Mouse (Mus musculus) large intestine, adult 2 months (tissue): ENCODE data around the gene F5. TPM values are rescaled to one million over a fixed set of nuclear protein-coding genes. Genes with fewer than 3 reads are reported as not detected.
"Not testable (repeated sequence)": the region's sequence is repeated elsewhere in the genome, so short reads cannot be mapped to it uniquely, and the experiment has no call there.

ENCODE experiments used
- DNase-seq: peaks from one replicate; pipeline ENCODE4 v3.0.0-alpha.2; 2012; ENCODE audit warnings: low read depth, low spot score
- WGBS: fragments of 180-500 bp; shearing (Covaris S2); methylation state at CpG from one replicate; pipeline ENCODE4 v1.1.7; 2018; 5-methylcytosine and 5-hydroxymethylcytosine counted together
- polyA plus RNA-seq: library from polyadenylated mRNA; depleted of rRNA; stranded (reverse); fragments of >200 nt; gene quantifications from 2 replicates; pipeline ENCODE4 v1.2.3, GENCODE M21; 2012

The F5 gene
- polyA plus RNA-seq, 1 experiment: 0.06 TPM

DNA sequence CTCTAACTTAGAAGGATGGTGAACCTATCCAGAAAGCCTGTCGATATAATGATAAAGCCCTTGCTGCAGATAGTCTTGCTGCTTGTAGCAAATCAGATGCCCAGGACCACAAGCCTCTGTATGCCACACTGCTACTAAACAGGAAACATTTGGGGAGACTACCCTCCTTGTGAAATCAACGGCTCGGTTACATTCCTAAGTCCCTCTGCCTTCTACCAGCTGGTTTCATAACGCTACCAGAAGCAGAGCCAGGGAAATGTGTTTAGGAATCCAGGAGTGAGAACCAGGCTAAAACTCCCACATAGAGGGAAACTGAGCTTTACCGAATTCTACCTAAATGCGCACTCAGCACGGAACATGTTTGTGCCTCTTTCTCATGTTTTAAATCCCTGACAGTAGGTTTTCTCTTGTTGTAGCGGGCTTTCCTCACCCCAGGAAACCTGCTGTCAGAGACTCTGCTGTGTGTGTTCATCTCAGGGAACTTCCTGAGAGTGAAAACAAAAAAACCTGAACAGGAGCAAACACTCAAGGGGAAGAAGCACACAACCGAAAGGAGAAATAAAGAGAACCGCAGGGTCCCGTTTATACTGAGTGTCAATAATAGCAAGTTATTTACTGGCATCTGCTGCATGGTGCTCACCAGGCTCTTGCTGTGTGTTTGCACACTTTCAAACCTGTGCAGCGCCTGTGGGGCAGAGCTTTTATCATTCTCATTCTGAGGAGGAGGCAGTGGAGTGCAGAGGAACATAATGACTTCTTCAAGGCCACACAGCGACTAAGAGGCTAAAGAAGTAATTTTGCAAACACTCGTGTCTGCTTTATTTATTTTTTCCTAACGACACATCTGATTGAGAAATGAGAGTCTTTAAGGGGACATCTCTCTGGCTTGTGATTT lies 66.4 kb downstream of the F5 start:
- 37% methylated on average over 15 of the region's 15 CpGs for WGBS
- DNase-seq: no peak

DNA sequence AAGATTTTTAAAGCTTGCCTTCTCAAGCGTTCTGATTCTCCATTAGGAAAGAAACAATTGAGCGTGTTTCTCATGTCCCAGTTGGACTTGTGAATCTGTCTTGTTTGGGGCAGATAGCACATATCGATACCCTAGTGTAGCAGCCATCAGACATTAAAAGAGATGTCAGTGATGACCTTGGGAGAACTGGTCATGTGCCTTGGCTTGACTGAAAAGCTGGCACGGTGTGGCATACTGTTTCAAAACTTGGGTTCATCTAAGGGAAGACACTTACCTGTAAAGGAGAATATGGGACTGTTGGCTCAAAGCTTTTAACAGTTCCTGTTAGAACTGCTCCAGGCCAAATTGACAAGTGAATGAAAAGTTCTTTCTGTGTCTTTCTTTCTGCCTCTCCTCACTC lies 68.6 kb downstream of the F5 start:
- DNase-seq: no peak
- 92% methylated on average over 4 of the region's 4 CpGs for WGBS

DNA sequence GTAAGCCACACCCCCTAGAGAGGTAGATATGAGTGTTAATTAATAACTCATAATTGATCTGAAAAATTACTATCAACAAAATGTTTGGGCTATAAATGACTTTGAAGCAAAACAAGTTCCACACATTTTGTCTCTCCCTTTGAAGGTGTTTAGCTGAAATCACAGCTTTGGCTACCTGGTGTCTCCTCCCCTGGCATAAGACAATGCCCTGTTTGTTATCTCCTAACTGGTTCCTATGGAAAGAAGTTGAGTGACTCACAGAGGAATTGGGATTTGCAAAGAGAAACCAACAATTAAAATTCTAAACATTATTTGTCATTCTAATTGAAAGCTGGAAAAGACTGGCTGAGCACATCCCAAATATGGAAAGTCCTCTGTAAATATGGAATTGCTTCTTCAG lies 71.5 kb downstream of the F5 start:
- no peak for DNase-seq

DNA sequence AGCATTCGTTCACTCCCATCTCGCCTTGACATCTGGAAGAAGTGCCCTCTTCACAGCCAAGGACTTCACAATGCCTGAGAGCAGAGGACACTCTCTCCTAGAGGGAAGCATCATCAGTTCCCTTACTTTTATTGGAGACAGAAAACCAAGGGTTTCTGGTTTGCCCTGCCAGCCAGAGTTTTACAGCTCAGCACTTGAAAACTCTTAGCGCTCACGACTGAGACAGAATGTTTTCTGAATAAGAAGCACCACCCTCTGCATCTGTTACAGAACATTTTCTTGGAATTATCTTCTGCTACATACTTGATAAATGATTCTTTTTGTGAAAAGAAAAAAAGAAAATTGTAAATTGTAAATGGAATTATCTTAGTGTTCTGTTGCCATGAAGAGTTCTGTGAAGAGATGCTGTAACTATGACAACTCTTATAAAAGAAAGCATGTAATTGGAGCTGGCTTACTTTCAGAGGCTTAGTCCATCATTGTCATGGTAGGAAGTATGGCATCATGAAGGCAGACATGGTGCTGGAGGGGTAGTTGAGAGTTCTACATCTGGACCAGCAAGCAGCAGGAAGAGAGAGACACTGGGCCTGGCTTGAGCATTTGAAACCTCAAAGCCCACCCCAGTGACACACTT lies 80.4 kb downstream of the F5 start:
- not testable (repeated sequence) for DNase-seq
- WGBS: 77% methylated on average over 2 of the region's 4 CpGs

DNA sequence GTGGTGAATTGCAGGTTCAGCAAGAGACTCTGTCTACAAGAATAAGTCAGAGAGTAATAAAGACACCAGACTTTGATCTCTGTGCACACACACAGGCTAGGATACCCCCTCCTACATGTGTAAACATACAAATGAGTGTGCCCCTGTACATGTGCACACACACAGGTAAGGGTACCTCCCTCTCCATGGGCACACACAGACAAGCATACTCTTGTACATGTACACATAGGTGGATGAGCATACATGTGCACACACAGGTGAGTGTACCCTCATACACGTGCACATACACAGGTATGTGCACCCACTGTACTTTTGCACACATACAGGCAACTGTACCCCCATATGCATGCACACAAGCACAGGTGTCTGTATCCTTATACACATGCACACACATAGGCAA lies 81.8 kb downstream of the F5 start:
- no peak for DNase-seq
- WGBS: 70% methylated on average over 1 of the region's 1 CpGs

DNA sequence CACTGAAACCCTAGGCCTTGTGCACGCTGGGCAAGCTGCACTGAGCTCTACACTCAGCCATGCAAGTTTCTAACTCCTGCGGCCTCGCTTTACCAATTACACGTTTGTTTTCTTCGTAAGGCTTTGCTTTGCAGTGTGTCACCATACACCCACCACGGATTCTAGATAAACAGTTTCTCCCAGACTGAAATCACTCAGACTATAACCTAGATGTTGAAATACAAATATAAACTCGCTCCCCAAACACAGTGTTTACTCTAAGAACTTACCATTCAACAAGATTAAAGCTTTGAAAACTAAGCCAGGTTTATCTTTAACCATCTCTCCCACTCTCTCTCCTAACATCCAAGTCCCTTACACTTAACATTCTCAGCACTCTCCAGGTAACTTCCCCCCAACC lies 83.4 kb downstream of the F5 start:
- WGBS: 28% methylated on average over 7 of the region's 7 CpGs
- DNase-seq: no peak

DNA sequence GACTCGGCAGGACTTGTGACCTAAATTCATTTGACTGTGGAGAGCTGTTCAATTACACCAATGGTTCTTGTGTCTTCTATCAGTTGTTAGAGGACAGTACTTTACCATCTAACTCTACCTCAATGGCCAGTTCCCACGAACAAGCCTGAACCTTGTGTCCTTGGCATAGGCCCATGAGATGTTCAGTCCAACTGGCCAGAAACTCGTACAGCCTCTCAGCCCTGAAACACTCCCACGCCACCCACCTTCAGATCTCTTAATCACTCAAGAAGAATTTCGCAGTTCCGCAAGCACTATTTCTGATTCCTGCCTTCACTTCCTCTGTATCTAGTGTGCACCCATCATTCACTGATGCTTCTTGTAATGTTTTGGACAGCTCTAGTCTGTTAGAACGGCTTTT lies 84.4 kb downstream of the F5 start:
- WGBS: 69% methylated on average over 7 of the region's 7 CpGs
- no peak for DNase-seq

DNA sequence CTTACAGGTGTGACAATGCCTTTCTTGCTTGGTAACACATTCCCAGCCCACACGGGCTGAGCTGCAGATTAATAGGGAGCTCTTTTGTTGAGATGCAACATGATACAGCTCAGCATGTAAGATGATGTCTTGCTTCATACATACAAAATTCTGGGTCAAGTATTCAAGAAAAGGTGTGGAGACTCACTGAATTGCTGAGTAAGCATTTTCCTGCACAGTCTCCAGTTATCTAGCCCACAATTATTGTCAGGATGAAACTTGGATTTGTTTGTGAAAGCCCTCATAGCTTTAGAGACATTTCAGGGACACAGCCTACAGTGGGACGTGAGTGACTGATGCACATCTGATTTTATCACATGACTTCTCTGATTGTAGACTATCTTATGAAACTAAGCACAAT lies 89.9 kb downstream of the F5 start:
- DNase-seq: no peak
- WGBS: 83% methylated on average over 2 of the region's 2 CpGs

DNA sequence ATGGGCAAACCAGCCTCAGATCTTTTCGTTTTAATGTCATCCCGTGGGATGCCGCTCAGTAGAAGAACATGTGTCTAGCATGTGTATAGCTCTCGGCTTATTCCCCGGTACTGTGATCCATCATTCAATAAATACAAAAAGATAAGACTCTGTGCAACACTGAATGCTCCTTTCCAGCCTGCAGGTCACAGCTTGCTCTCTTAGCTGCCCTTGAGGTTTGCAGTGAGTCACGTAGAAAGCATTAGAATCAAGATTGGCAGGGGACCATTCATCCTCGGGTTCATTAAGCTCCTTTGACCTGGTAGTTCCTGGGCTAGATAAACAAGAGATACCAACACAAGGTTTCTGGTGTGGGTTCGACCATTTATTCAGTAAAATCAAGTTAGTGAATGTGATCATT lies 91.2 kb downstream of the F5 start:
- 80% methylated on average over 8 of the region's 8 CpGs for WGBS
- DNase-seq: no peak

DNA sequence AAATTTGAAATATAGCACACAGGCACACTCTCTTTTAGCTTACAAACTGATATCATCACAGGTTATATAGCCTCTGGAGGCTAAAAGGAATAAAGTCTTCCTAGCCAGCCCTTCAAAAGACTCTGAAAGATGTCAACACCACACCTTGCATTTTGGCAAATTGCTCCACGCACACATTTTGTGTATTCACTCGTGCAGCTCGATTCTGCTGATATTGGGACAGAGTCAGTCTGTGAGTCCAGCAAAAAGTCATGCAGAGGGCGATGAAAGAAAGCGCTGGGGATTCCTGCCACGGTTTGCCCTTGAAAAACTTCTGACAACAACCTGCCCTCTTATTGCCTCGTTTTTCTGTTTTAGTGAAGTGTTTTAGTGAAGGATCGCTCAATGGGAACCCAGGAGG lies 95.8 kb downstream of the F5 start:
- 64% methylated on average over 8 of the region's 8 CpGs for WGBS
- no peak for DNase-seq

DNA sequence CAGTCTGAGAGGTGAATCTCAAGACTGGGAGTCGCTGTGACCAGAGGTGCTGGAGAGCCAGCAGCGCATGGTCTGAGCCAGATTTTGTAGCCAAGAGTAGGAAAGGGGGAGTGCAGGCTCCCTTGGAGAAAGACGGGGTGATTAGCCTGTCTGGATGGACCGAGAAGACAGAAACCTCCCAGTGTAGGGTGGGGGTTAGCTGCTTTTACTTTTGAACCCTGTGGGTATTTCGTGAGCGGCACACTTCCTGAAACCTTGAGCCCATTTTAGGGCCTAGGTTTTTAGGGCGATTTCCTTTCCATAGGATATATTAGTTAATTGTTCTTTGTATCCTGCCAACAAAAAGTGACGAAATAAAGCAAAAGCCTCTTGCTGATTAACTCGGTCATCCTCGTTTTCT lies 96.3 kb downstream of the F5 start:
- DNase-seq: no peak
- WGBS: 16% methylated on average over 10 of the region's 10 CpGs

DNA sequence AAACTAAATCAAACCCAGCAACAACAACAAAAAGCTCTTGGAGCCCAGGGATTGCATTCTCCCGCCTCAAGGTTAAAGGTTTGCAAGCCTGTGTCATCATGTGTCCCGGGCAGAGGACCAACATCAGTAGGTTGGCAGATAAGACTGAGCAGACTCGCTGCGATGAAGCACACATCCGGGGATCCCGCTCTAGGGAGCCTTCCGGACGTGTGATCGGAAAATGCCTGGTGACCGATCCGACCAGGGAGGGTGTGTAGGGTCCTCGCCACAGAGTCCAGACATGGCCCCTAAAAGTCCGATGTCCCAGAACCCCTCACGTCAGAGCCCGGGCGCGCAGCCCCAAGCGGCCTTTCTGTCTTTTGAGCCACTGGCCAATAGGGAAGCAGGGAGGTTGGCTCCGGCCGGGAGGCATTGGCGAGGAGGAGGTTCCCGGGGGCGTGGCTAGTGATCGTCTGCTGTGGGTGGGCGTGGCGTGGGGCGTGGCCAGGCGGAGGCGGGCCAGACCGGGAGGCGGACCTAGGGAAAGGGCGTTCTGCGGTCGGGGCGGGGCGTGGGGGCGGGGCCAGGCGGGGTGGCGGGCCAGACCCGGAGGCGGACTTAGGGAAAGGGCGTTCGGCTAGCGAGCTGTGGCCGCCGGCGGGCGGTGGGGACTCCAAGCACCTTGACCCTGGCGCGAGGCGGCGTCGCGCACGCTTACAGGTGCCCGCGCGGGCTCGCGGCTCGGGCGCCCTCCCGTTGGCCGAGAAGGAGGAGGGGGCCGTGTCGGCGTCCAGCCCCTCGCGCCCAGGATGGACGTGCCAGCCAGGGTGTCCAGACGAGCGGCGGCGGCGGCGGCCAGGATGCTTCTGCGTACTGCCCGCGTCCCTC lies 97.1 kb downstream of the F5 start, which contains the start of gene Slc19a2:
Gene Slc19a2 (plus strand): TSS at position 582 of the 867 bp plus-strand sequence.
- under 1% methylated on average over 69 of the region's 79 CpGs for WGBS
- DNase-seq: peak; percentile 84

DNA sequence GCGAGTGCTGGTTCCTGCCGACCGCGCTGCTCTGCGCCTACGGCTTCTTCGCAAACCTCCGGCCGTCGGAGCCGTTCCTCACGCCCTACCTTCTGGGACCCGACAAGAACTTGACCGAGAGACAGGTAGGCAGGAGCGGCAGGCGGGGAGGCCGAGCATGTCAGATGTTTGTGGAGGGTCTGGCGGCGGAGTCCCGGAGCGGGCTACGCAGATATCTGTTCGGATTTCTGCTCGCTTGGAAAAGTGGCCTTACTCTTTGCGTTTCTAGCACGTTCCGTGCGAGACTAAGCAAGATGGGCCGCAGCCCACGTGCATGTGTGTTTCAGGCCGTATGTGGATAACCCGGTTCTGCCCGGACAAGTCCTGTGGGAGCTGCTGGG lies 97.7 kb downstream of the F5 start:
- under 1% methylated on average over 33 of the region's 33 CpGs for WGBS
- DNase-seq: no peak

DNA sequence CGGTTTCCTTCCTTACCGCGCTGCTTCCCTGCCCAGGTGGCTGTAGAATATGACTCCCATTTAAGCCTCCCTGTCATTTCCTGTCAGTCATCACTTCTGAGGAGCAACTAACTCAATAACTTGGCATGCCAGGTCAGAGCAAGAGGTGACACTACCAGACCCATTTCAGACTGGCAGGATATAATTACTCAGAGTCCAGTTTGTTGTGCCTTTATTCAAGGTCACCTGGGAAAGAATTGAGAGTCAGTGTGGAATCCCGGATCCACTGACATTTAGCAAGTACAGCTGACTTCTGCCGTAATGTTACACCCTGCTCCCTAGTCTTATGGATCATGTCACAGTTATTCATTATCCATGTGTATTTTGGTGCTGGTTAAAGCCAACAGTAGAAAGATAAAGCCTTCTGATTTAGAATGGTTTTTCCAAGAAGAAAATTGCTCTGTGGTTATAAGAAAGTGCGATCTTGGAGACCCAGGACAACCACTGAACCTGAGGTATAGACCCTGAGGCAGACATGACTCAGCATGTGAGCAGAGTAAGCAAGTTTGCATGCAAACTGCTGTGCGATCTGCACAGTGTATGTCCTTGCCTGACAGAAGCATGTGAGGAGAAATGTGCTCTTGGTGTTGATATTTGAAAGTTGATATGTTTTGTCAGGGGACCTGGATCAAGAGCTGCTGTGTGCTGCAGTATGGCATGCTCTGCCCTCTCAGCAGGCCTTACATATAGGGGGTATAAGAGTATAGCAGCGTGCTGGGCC lies 98.9 kb downstream of the F5 start:
- 35% methylated on average over 8 of the region's 8 CpGs for WGBS
- DNase-seq: peak; percentile 22

DNA sequence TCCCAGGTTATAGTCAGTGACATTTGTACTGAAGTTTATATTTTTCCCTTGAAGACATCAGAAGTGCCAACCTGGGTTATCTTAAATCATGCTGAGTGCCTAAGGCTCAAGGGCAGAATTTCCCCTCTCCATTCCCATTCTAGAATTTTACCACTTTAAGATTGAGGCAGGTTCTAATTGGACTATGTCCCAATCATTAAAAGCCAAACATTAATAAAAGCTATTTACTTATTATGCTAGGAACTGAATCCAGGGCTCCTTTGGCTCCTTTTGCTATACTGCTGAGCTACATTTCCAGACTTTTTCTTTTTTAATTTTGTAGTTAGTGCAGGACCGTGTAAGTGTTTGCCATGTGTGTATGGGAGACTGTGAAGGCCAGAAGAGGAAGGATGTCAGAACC lies 99.8 kb downstream of the F5 start:
- WGBS: 83% methylated on average over 1 of the region's 1 CpGs
- DNase-seq: no peak

DNA sequence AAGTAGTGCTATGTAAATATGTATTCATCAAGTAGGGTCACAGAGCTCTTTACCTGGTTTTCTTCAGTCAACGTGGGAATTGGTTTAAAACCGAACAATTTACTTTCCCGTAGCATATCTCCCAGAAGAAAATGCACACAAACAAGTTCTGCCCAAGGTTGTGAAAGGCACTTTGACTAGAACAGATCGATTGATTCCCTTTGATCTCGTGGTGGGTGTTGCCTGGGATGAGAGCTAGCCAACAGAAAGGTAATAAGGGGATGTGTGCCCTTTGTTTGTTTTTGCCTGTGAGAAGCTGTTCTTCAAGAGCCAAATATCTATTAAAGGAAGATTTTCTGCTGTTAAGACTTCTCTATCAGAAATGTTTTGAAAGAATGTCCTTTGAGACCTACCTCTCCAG lies 100.9 kb downstream of the F5 start:
- no peak for DNase-seq
- 41% methylated on average over 5 of the region's 5 CpGs for WGBS

DNA sequence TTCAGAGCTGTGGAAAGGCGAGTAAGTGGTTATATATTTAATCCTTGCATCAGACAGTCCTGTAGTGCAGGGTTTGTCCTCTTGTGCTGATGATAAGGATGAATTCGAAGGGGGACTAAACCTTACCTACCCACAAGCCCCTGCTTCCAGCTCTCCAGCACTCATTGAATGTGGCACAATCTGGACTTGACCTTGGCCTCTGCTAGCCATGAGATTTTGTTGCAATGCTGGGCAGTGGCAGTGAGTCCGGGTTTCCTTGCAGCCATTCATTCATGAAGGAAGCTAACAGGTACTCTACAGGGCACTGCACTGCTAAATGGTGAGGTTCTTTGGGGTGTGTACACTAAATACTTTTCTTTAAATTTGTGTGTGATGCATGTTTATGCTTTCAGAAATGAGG lies 103.2 kb downstream of the F5 start:
- 89% methylated on average over 3 of the region's 3 CpGs for WGBS
- DNase-seq: no peak

DNA sequence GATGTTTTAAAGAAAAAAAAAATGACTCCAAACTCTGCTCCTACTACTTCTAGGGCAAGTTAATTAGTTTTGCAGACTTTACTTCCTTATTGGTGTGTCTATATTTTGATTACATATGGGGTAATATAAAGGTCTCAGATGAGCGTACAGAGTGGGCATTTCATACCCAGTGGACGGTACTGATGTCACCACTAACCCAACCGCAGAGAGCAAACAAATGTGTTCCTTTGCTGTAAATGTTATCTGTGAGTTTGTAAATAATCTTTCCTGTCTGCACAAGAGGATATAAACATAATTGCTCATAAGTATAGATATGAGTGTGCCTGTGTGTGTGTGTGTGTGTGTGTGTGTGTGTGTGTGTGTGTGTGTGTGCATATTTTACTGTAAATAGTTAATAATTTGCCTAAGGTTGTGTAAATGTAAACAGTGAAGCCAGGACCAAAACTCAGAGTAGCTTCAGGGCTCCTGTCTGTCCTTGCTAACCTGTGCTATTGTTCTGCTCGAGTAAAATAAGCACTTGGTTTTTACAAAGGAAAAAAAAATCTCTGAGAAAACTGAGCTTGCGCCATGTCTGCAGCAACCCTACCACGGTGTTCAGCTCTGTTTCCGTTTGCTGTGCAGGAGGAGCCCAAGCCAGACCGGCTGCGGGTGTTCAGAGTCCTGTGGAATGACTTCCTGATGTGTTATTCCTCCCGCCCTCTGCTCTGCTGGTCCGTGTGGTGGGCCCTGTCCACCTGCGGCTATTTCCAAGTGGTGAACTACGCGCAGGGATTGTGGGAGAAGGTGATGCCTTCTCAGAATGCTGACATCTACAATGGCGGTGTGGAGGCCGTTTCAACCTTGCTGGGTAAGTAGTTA lies 108.8 kb downstream of the F5 start:
- 32% methylated on average over 16 of the region's 16 CpGs for WGBS

DNA sequence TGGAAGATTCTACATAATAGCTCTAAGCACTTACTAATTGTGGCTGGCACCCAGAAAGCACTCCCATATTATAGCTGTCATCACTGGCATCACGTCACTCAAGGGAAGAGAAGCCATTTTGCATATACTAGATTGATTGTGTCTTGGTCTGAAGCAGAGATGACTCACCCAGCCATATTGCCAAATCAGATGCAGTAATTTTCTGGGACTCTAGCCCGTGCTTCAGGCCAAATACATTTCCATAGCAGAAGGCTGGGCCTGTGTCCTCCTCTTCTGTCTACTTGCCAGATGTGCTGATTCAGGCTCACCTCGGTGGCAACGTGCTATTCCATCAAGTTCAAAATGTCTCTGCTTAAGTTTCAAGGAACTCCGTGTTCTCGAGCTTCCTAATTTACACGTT lies 109.9 kb downstream of the F5 start:
- 44% methylated on average over 7 of the region's 7 CpGs for WGBS
- DNase-seq: peak; percentile 25

More for the DNA sequence above, 108.8 kb downstream of the F5 start:
- peak; percentile 31 for DNase-seq
